Mouse (Mus musculus): ENCODE measurements around the gene Tspan32. TPM values are rescaled to one million over a fixed set of nuclear protein-coding genes. Genes with fewer than 3 reads are reported as not detected.

Tspan32 gene
- polyA plus RNA-seq, 1 experiment from 2014 or later: 0.82 TPM

DNA sequence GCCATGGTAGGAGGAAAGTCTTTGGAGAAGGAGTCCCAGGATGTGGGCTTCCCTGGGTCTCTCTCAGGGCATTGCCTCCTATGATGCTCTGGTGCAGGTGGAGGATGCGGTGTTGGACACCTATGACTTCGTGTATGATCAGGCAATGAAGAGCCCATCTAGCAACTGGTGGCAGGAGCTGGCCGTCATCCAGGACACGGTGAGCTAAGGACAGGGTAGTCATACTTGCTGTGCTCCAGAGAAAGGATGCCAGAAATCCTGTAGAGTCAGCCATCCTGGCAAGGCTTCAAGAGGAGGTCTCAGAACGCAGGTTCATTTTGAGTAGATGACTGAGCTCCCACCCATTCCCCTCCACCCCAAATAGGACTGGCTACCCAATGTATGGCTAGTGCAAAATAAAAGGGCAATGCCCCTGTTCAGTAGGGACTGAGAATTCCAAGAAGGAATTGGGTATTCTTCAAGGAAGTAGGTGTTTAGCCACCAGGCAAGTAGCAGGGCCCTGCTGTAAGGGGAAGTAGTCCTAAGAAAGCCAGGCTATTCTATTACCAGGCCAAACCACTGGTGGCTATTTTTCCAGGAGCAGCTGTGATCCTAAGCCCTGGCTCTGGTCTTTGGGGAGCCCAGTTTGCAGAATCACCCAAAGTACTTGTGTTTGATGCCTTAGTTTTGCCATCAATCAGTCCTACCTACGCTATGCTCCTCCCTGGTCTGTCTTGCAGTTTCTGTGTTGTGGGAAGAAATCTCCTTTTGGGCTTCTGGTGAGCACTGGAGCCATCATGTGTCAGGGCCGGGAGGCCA lies 10.2 kb downstream of the Tspan32 start:
- ATAC-seq (ENCODE audit: low FRiP score): no peak
- DNase-seq (ENCODE audit: low spot score): no peak
- Histone ChIP-seq H3K27me3 (ENCODE audit: control insufficient read depth, insufficient read depth, low read length) (no peaks in the 10 kb centered on the region), H3K27ac (no peak overlapping the region), H3K4me3 (replicated peaks; ENCODE audit: low read length) (no peak overlapping the region), H3K4me2 (replicated peaks) (no peak overlapping the region), H3K36me3 (replicated peaks; ENCODE audit: control insufficient read depth, insufficient read depth) (no peaks in the 10 kb centered on the region), H3K4me1 (replicated peaks; ENCODE audit: control insufficient read depth, insufficient read depth, low read length) (peaks cover 18% of the 10 kb centered on the region), H3K9ac (no peak overlapping the region), H3K9me3 (ENCODE audit: control insufficient read depth, low read length) (no peaks in the 10 kb centered on the region)
- WGBS: 84% methylated on average over 7 of the region's 7 CpGs

DNA sequence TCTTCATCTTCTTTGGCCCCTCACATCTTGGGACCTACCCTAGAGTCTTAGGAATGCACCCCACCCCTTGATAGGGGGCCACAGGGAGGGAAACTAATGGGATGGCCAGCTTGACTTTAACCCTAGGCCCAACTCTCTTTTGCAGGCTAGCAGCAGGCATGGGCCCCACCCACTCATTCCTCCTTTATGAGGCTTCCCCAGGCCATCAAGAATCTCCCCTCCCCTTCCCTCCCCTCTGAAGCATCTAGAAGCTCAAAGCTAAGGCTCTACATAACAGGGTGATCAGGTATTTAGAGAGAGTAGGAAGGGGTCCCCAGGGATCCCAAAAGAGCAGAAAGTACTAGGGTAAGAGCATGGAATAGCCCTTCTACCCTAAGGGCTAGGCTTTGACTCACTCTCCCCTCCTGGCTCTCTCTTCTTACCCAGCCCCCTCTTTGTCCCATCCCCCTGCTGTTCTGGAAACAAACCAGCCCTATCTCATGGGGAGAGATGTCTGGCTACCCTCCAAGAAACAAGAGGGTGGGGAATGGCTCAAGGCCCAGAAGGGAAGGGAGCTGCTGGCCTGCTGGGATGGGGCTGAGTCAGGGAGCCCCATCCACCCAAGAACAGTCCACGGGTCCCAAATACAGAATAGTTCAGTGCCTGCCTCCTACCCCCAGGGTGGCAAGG lies 11.0 kb downstream of the Tspan32 start:
- WGBS: 7% methylated on average over 1 of the region's 1 CpGs
- ATAC-seq (ENCODE audit: low FRiP score): peak; percentile 64
- H3K9me3 ChIP-seq (ENCODE audit: control insufficient read depth, low read length): no peaks in the 10 kb centered on the region
- no peaks in the 10 kb centered on the region for H3K36me3 ChIP-seq (replicated peaks; ENCODE audit: control insufficient read depth, insufficient read depth)
- H3K27ac ChIP-seq: no peak overlapping the region; the same call in 1 of the 2 replicates
- no peak overlapping the region for H3K9ac ChIP-seq
- no peak overlapping the region for H3K4me2 ChIP-seq (replicated peaks)
- H3K27me3 ChIP-seq (ENCODE audit: control insufficient read depth, insufficient read depth, low read length): no peaks in the 10 kb centered on the region
- peak; percentile 53 for DNase-seq (ENCODE audit: low spot score)
- peaks cover 18% of the 10 kb centered on the region for H3K4me1 ChIP-seq (replicated peaks; ENCODE audit: control insufficient read depth, insufficient read depth, low read length)
- H3K4me3 ChIP-seq (replicated peaks; ENCODE audit: low read length): no peak overlapping the region

DNA sequence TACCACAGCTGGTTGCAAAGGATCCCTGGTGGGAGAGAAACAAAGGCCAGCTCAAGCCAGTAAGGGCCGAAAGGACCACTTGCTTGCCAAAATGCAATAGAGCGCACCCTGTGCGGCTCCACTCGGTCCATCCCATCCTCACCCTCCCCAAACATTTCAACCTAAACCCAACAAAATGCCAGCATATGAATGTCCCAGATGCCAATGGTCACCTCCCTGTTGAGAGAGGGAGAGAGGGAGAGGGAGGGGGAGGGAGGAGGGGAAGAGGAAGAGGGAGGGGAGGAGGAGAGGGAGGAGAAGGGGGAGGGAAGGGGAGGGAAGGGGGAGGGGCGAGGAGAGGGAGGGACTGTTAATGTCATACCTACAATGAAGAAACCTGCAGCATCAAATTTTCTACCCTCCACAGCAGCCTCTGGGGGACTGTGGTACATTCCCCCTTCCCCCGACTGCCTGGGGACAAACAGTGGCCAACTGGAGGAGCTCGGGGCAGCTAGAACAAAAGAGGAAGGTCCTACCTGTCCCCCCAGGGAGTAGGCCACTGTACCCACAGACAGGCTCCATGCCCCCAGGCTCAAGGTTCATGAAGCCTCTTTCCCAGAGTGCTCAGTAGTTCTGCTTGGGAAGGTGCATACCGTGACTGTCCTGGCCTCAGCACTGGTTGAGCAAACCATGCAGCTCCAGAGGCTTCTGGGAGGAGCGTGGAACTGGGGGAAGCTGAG lies 11.7 kb downstream of the Tspan32 start:
- Histone ChIP-seq H3K9ac (no peak overlapping the region), H3K9me3 (ENCODE audit: control insufficient read depth, low read length) (no peaks in the 10 kb centered on the region), H3K4me2 (replicated peaks) (no peak overlapping the region), H3K27me3 (ENCODE audit: control insufficient read depth, insufficient read depth, low read length) (no peaks in the 10 kb centered on the region), H3K4me1 (replicated peaks; ENCODE audit: control insufficient read depth, insufficient read depth, low read length) (peaks cover 18% of the 10 kb centered on the region), H3K36me3 (replicated peaks; ENCODE audit: control insufficient read depth, insufficient read depth) (no peaks in the 10 kb centered on the region), H3K4me3 (replicated peaks; ENCODE audit: low read length) (no peak overlapping the region), H3K27ac (peak overlapping the region; percentile 54; the same call in 1 of the 2 replicates)
- WGBS: 50% methylated on average over 9 of the region's 9 CpGs
- no peak for DNase-seq (ENCODE audit: low spot score)
- peak; percentile 13; the same call in 1 of the 2 replicates for ATAC-seq (ENCODE audit: low FRiP score)

DNA sequence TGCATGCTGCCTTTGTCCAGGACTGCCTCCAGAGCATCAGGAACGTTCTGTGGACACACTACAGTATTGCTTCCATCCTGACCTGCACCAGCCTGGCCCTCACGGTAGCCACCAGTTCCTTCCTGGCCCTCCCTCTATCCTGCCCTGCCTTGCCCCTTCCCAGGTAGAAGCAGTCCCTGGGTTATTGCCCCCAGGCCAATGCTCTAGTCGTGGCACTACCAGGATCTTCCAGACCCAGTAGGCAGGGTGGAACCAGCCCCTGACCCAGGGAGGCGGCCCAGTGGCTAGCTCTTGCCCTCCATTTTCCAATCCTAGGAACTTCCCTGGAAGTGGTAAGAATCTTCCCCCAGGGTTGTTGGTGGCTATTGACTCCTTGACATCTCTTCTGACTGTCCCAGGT lies 12.3 kb downstream of the Tspan32 start:
- Histone ChIP-seq H3K9ac (no peak overlapping the region), H3K4me3 (replicated peaks; ENCODE audit: low read length) (no peak overlapping the region), H3K27ac (no peak overlapping the region; the same call in 1 of the 2 replicates), H3K9me3 (ENCODE audit: control insufficient read depth, low read length) (no peaks in the 10 kb centered on the region), H3K27me3 (ENCODE audit: control insufficient read depth, insufficient read depth, low read length) (no peaks in the 10 kb centered on the region), H3K36me3 (replicated peaks; ENCODE audit: control insufficient read depth, insufficient read depth) (no peaks in the 10 kb centered on the region), H3K4me1 (replicated peaks; ENCODE audit: control insufficient read depth, insufficient read depth, low read length) (peaks cover 15% of the 10 kb centered on the region), H3K4me2 (replicated peaks) (no peak overlapping the region)
- WGBS: 76% methylated on average over 4 of the region's 4 CpGs
- ATAC-seq (ENCODE audit: low FRiP score) (no peak), DNase-seq (ENCODE audit: low spot score) (no peak)

DNA sequence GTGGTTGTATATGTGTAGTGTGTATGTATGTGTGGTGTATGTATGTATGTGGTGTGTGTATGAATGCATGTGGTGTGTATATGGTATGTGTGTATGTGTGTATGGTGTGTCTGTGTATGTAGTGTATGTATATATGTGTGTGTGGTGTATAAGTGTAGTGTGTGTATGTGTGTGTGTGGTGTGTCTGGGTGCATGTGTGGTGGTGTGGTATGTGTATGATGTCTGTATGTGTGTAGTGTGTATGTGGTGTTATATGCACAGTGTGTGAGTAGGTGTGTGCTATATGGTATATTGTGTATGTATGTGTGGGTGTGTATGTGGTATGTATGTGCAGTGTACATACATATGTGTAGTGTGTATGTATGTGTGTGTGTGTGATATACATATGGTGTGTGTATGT lies 15.2 kb downstream of the Tspan32 start:
- ATAC-seq (ENCODE audit: low FRiP score) (no peak), DNase-seq (ENCODE audit: low spot score) (no peak)
- no peaks in the 10 kb centered on the region; the same call in 1 of the 2 replicates for H3K4me1 ChIP-seq (replicated peaks; ENCODE audit: control insufficient read depth, insufficient read depth, low read length)
- H3K36me3 ChIP-seq (replicated peaks; ENCODE audit: control insufficient read depth, insufficient read depth): no peaks in the 10 kb centered on the region
- H3K4me3 ChIP-seq (replicated peaks; ENCODE audit: low read length): no peak overlapping the region
- H3K27ac ChIP-seq: no peak overlapping the region
- no peaks in the 10 kb centered on the region for H3K9me3 ChIP-seq (ENCODE audit: control insufficient read depth, low read length)
- no peak overlapping the region for H3K4me2 ChIP-seq (replicated peaks)
- no peaks in the 10 kb centered on the region for H3K27me3 ChIP-seq (ENCODE audit: control insufficient read depth, insufficient read depth, low read length)
- no peak overlapping the region for H3K9ac ChIP-seq

DNA sequence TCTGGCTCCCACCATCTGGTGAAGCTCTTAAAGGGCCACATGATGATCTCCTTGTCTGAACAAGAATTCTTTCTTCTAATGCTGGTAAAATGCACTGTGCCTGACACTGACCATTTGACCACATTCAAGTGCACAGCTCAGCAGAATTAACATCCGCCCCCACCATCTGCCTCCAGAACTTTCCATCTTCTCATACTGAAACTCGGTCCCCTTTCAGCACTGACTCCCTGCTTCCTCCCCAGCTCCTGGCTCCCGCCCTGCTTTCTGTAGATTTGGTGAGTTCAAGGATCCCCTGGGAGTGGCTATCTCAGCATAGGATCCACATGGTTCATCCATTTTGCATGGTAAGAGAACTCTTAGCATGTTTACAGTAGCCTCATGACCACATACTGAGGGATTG lies 15.9 kb downstream of the Tspan32 start:
- H3K4me2 ChIP-seq (replicated peaks): no peak overlapping the region
- no peak for ATAC-seq (ENCODE audit: low FRiP score)
- H3K9ac ChIP-seq: no peak overlapping the region
- no peak for DNase-seq (ENCODE audit: low spot score)
- no peaks in the 10 kb centered on the region; the same call in 1 of the 2 replicates for H3K4me1 ChIP-seq (replicated peaks; ENCODE audit: control insufficient read depth, insufficient read depth, low read length)
- H3K27ac ChIP-seq: no peak overlapping the region
- H3K4me3 ChIP-seq (replicated peaks; ENCODE audit: low read length): no peak overlapping the region
- H3K36me3 ChIP-seq (replicated peaks; ENCODE audit: control insufficient read depth, insufficient read depth): no peaks in the 10 kb centered on the region
- 83% methylated on average over 3 of the region's 3 CpGs for WGBS
- no peaks in the 10 kb centered on the region for H3K9me3 ChIP-seq (ENCODE audit: control insufficient read depth, low read length)
- H3K27me3 ChIP-seq (ENCODE audit: control insufficient read depth, insufficient read depth, low read length): no peaks in the 10 kb centered on the region

DNA sequence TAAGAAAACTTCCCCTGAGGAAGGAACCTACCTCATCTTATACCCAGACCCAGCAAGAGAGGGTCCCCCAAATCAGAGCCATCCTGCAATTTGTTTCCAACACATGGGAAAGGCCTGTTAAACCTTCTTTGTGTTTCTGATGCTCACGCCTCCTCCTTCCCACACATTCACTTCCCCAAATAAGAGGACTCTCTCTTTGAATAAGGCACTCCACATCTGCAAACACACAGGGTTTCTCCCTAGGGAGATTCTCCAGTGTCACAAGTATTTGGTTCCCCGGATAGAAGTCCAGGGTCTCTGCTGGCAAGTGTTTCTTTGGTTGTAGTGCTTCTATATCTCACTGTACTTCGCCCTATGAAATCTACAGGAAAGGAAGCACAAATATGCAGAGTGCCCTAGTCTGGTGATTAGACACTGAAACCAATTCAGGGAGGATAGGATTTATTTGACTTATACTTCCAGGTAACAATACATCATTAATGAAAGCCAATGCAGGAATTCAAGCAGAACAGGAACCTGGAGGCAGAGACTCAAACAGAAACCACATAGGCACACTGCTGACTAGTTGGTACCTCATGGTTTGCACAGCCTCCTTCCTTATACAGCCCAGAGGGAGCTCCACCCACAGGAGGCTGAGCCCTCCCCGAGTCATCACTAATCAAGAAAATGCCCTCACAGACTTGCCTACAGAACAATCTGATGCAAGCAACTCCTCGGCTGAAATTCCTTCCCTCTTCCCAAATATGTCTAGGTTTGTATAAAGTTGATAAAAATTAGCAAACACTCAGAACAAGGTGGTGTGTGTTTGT lies 16.7 kb downstream of the Tspan32 start:
- 72% methylated on average over 5 of the region's 5 CpGs for WGBS
- Histone ChIP-seq H3K4me2 (replicated peaks) (no peak overlapping the region), H3K27ac (no peak overlapping the region), H3K4me1 (replicated peaks; ENCODE audit: control insufficient read depth, insufficient read depth, low read length) (no peaks in the 10 kb centered on the region), H3K4me3 (replicated peaks; ENCODE audit: low read length) (no peak overlapping the region), H3K9me3 (ENCODE audit: control insufficient read depth, low read length) (no peaks in the 10 kb centered on the region), H3K9ac (no peak overlapping the region), H3K36me3 (replicated peaks; ENCODE audit: control insufficient read depth, insufficient read depth) (no peaks in the 10 kb centered on the region), H3K27me3 (ENCODE audit: control insufficient read depth, insufficient read depth, low read length) (no peaks in the 10 kb centered on the region)
- no peak for ATAC-seq (ENCODE audit: low FRiP score)
- no peak for DNase-seq (ENCODE audit: low spot score)

DNA sequence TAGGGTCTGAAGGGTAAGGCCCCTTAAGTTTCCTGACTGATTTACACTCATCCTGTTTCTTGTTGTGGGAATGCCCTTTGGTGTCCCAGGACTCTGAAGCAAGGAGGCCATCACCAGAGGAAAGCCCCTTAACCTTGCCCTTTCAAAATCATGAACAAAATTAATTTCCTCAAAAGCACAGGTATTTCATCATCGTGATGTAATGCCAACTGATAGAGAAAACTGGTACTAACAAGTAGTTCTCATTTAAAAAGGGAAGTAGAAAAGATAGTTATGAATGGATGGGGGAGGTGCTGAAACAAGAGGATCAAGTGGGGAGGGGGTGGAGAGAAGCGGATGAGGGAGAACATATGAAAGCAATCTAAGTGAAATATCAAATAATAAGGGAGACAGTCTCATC lies 18.7 kb downstream of the Tspan32 start:
- 95% methylated on average over 2 of the region's 2 CpGs for WGBS
- Histone ChIP-seq H3K27me3 (ENCODE audit: control insufficient read depth, insufficient read depth, low read length) (no peaks in the 10 kb centered on the region), H3K4me1 (replicated peaks; ENCODE audit: control insufficient read depth, insufficient read depth, low read length) (no peaks in the 10 kb centered on the region), H3K27ac (no peak overlapping the region), H3K4me3 (replicated peaks; ENCODE audit: low read length) (no peak overlapping the region), H3K9ac (no peak overlapping the region), H3K9me3 (ENCODE audit: control insufficient read depth, low read length) (no peaks in the 10 kb centered on the region), H3K4me2 (replicated peaks) (no peak overlapping the region), H3K36me3 (replicated peaks; ENCODE audit: control insufficient read depth, insufficient read depth) (no peaks in the 10 kb centered on the region)
- DNase-seq (ENCODE audit: low spot score) (no peak), ATAC-seq (ENCODE audit: low FRiP score) (no peak)

DNA sequence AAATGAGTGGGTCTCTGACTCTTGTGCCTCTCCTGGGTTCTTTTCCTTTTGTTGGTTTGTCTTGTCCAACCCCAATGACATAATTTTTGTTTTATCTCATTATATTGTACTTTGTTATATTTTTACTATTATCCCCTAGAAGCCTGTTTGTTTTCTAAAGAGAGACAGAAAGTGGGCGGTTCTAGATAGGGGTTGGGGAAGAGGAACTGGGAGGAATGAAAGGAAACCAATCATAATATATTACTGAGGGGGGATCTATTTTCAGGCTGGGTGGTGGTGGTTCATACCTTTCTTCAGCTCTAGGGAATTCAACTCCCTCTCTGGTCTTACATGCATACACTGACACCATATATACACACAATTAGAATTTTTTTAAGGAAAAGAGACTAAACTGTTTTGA lies 19.4 kb downstream of the Tspan32 start:
- H3K9ac ChIP-seq: no peak overlapping the region
- no peaks in the 10 kb centered on the region for H3K36me3 ChIP-seq (replicated peaks; ENCODE audit: control insufficient read depth, insufficient read depth)
- ATAC-seq (ENCODE audit: low FRiP score) (no peak), DNase-seq (ENCODE audit: low spot score) (no peak)
- H3K4me1 ChIP-seq (replicated peaks; ENCODE audit: control insufficient read depth, insufficient read depth, low read length): no peaks in the 10 kb centered on the region
- no peaks in the 10 kb centered on the region for H3K9me3 ChIP-seq (ENCODE audit: control insufficient read depth, low read length)
- no peak overlapping the region for H3K4me2 ChIP-seq (replicated peaks)
- no peak overlapping the region for H3K27ac ChIP-seq
- H3K4me3 ChIP-seq (replicated peaks; ENCODE audit: low read length): no peak overlapping the region
- no peaks in the 10 kb centered on the region for H3K27me3 ChIP-seq (ENCODE audit: control insufficient read depth, insufficient read depth, low read length)
- WGBS: 98% methylated on average over 1 of the region's 1 CpGs
